9 mouse cellular contexts compared by ENCODE assay signal in genomic region chr9:49081561-49081960, GRCm38 (mm10). TPM values are rescaled to one million over a fixed set of nuclear protein-coding genes. Genes with fewer than 3 reads are reported as not detected.
DNase-seq lines count a peak whose midpoint lies in the region; ATAC-seq and TF ChIP-seq lines count a peak whose summit lies in the region.
"Had no signal": no experiment of that assay in that cellular context is flagged by ENCODE, and none has a peak within 500 bp of the region (broad histone marks: within the 10 kb centered on the region; RNA-seq: fewer than 3 reads in every experiment).

No protein-coding gene starts in this region.

- H3K9ac ChIP-seq in liver, embryonic 14.5 days (replicated peaks): no peak overlapping the region
- H3K9ac ChIP-seq: heart, embryonic 15.5 days had no signal

- H3K4me2 ChIP-seq in liver, embryonic 14.5 days (ENCODE audit: low read depth): no peak overlapping the region
- H3K4me2 ChIP-seq: heart, embryonic 15.5 days had no signal

- TF ChIP-seq EP300 in liver, embryonic 14.5 days (IDR thresholded peaks at IDR 0.05; ENCODE audit: low read depth): no peak

- H3K27ac ChIP-seq in cerebellum, adult 2 months (ENCODE audit: insufficient read depth, low read length): no peak overlapping the region
- no peak overlapping the region for H3K27ac ChIP-seq in liver, embryonic 14.5 days
- H3K27ac ChIP-seq: heart, embryonic 15.5 days had no signal

- no peak for TF ChIP-seq POLR2A in cerebellum, adult 2 months (IDR thresholded peaks at IDR 0.05; ENCODE audit: borderline replicate concordance, insufficient read depth, low read length)

- H3K27me3 ChIP-seq in cerebellum, adult 2 months (ENCODE audit: control insufficient read depth, insufficient read depth, low read length): no peaks in the 10 kb centered on the region
- no peaks in the 10 kb centered on the region for H3K27me3 ChIP-seq in liver, embryonic 14.5 days (ENCODE audit: control insufficient read depth, insufficient read depth, low read length)
- H3K27me3 ChIP-seq: heart, embryonic 15.5 days had no signal

- WGBS in cerebellum, adult 2 months: 7% methylated on average over 4 of the region's 4 CpGs
- whole genome bisulfite sequencing in liver, embryonic 14.5 days (ENCODE audit: insufficient replicate concordance): 33% methylated on average over 4 of the region's 4 CpGs

- H3K36me3 ChIP-seq in liver, embryonic 14.5 days (replicated peaks; ENCODE audit: control insufficient read depth, insufficient read depth, low read depth): peaks cover 25% of the 10 kb centered on the region

- H3K4me3 ChIP-seq in cerebellum, adult 2 months (replicated peaks; ENCODE audit: insufficient read depth, low read depth, low read length): no peak overlapping the region
- no peak overlapping the region for H3K4me3 ChIP-seq in liver, embryonic 14.5 days (ENCODE audit: insufficient read depth in 1 of 2, low read depth in 2 of 2, low read length in 2 of 2)
- H3K4me3 ChIP-seq: heart, embryonic 15.5 days had no signal

- H3K9me3 ChIP-seq in liver, embryonic 14.5 days (ENCODE audit: control insufficient read depth, low read length): no peaks in the 10 kb centered on the region
- H3K9me3 ChIP-seq: heart, embryonic 15.5 days had no signal

- ATAC-seq in liver, embryonic 14.5 days (ENCODE audit: insufficient read depth): no peak

- peak; percentile 96 for TF ChIP-seq CTCF in cerebellum, adult 2 months (IDR thresholded peaks at IDR 0.05; ENCODE audit: borderline replicate concordance, insufficient read depth, low read depth, low read length)
- TF ChIP-seq CTCF in liver, embryonic 14.5 days (IDR thresholded peaks at IDR 0.05; ENCODE audit: low read depth): peak; percentile 74

- DNase-seq in urinary bladder, adult 18-20 months (ENCODE audit: low spot score in 2 of 2): peak; percentile 4 to 41
- DNase-seq in urinary bladder, adult 2 months (ENCODE audit: low spot score): no peak
- peak; percentile 73 to 79 for DNase-seq in cerebellum, adult 2 months
- DNase-seq in gastrocnemius, adult 18-20 months (ENCODE audit: low spot score): peak; percentile 72
- peak; percentile 88 for DNase-seq in kidney, postnatal 10 days
- DNase-seq in liver, embryonic 14.5 days (ENCODE audit: low read depth in 3 of 3, low spot score in 3 of 3): no peak
- DNase-seq in retina, embryonic 14.5 days (ENCODE audit: low spot score): peak; percentile 91
- no peak for DNase-seq in Muller cell, postnatal 12 days (ENCODE audit: inconsistent ontology term)

- H3K4me1 ChIP-seq in cerebellum, adult 2 months (ENCODE audit: control insufficient read depth, insufficient read depth, low read length): no peaks in the 10 kb centered on the region
- no peaks in the 10 kb centered on the region for H3K4me1 ChIP-seq in liver, embryonic 14.5 days (replicated peaks; ENCODE audit: control insufficient read depth in 2 of 2, insufficient read depth in 2 of 2, low read length in 1 of 2)
- H3K4me1 ChIP-seq: heart, embryonic 15.5 days had no signal

RNA-seq across cellular contexts. Expression of gene Tmprss5, which starts 0.5 kb away (rescaled TPM):
- polyA plus RNA-seq in urinary bladder, adult 2 months (2012; rRNA removed): 4.3 and 4.6 TPM in 2 replicates
- polyA plus RNA-seq in cerebellum, adult 2 months (2012; rRNA removed): 7.3 and 8.4 TPM in 2 replicates
- under 1 TPM in 1 of 2 experiments, not detected in 1; 0.37 TPM for total RNA-seq in gastrocnemius, adult 18-20 months (2021)
- polyA plus RNA-seq in liver, embryonic 14.5 days (2012; rRNA removed): 0.02 TPM in 1 of 2 replicates, not detected in the other
- not detected in 2 replicates for polyA plus RNA-seq in liver, embryonic 14.5 days (2014; fragmentation: Nextera tagmentation; extraction: Ambion mirVana)

RNA-seq across cellular contexts. Expression of gene Zw10, which starts 26.1 kb away (rescaled TPM):
- polyA plus RNA-seq in urinary bladder, adult 2 months (2012; rRNA removed): 18.8 and 23.6 TPM in 2 replicates
- 32.7 and 33.3 TPM in 2 replicates for polyA plus RNA-seq in cerebellum, adult 2 months (2012; rRNA removed)
- 1 to 10 TPM; 6.7 to 8.3 TPM for total RNA-seq in gastrocnemius, adult 18-20 months (2021)
- 11.7 and 18.1 TPM in 2 replicates for polyA plus RNA-seq in liver, embryonic 14.5 days (2012; rRNA removed)
- 22.7 and 23.8 TPM in 2 replicates for polyA plus RNA-seq in liver, embryonic 14.5 days (2014; fragmentation: Nextera tagmentation; extraction: Ambion mirVana)

Comparison
In these comparisons a context has a peak if more than half of its experiments do, and no peak if none do; other contexts are left out.
1. DNase-seq: peak in urinary bladder, adult 18-20 months (2 of 2), cerebellum, adult 2 months (2 of 2), gastrocnemius, adult 18-20 months (single experiment), kidney, postnatal 10 days (single experiment) and retina, embryonic 14.5 days (single experiment); none in urinary bladder, adult 2 months (single experiment), liver, embryonic 14.5 days (0 of 3) and Muller cell, postnatal 12 days (single experiment).